Mouse (Mus musculus) heart, embryonic 13.5 days (tissue): Measurements from ENCODE around the gene Bche. TPM values are rescaled to one million over a fixed set of nuclear protein-coding genes. Genes with fewer than 3 reads are reported as not detected.

Experiments
- ATAC-seq: fragments of 200-750 bp; cut with Nextera tagmentation; 2 replicates; pipeline ENCODE4 v1.8.0; 2017; ENCODE audit warnings: moderate TSS enrichment; ENCODE audit not compliant: insufficient number of reproducible peaks, low FRiP score, low TSS enrichment; ENCODE audit errors: extremely low read depth
- H3K27ac ChIP-seq: fragments of 300-500 bp; sonication (generic); replicated peaks from 2 replicates; pipeline ENCODE4 v1.5.1; 2015; ENCODE audit warnings: moderate library complexity, mild to moderate bottlenecking, inconsistent platforms
- H3K27me3 ChIP-seq: fragments of 300-500 bp; sonication (generic); replicated peaks from 2 replicates; pipeline ENCODE4 v1.6.1; 2015; ENCODE audit warnings: mild to moderate bottlenecking, inconsistent platforms
- H3K36me3 ChIP-seq: fragments of 300-500 bp; sonication (generic); 2 replicates; pipeline ENCODE4 v1.6.1; 2015; ENCODE audit warnings: mild to moderate bottlenecking, inconsistent platforms
- H3K4me1 ChIP-seq: fragments of 300-500 bp; sonication (generic); 2 replicates; pipeline ENCODE4 v1.6.1; 2015; ENCODE audit warnings: inconsistent platforms
- H3K4me2 ChIP-seq: fragments of 300-500 bp; sonication (generic); 2 replicates; pipeline ENCODE4 v1.6.1; 2015; ENCODE audit warnings: inconsistent platforms, mild to moderate bottlenecking, moderate library complexity
- H3K4me3 ChIP-seq: fragments of 300-500 bp; sonication (generic); 2 replicates; pipeline ENCODE4 v1.5.1; 2015; ENCODE audit warnings: moderate library complexity, mild to moderate bottlenecking, inconsistent platforms
- H3K9ac ChIP-seq: fragments of 300-500 bp; sonication (generic); 2 replicates; pipeline ENCODE4 v1.6.1; 2015; ENCODE audit warnings: inconsistent platforms, mild to moderate bottlenecking, moderate library complexity
- H3K9me3 ChIP-seq: fragments of 300-500 bp; sonication (generic); 2 replicates; pipeline ENCODE4 v1.6.1; 2016; ENCODE audit warnings: inconsistent platforms
- WGBS: fragments of 180-500 bp; shearing (Covaris S2); methylation state at CpG from one replicate; pipeline ENCODE4 v1.1.7; 2015; ENCODE audit warnings: mixed read lengths; 5-methylcytosine and 5-hydroxymethylcytosine counted together
- polyA plus RNA-seq: library from polyadenylated mRNA; unstranded; fragments of >200 nt; fragmentation: Nextera tagmentation; extraction: Ambion mirVana; gene quantifications from 2 replicates; pipeline ENCODE4 v1.2.1, GENCODE M21; 2015

Bche gene
- 15.4 and 16.2 TPM in 2 replicates for polyA plus RNA-seq

- 16% methylated on average over 10 of the region's 10 CpGs for WGBS
- peak within 1 kb of the TSS; percentile 77 for H3K27ac ChIP-seq
- no peak for ATAC-seq
- H3K36me3 ChIP-seq, result no peaks in the 10 kb centered on the region
- peak within 1 kb of the TSS; percentile 80 for H3K9ac ChIP-seq
- H3K4me1 ChIP-seq, result no peaks in the 10 kb centered on the region
- peak within 1 kb of the TSS; percentile 70 for H3K4me2 ChIP-seq
- H3K27me3 ChIP-seq, result no peaks in the 10 kb centered on the region
- H3K4me3 ChIP-seq, result peak within 1 kb of the TSS; percentile 61
- H3K9me3 ChIP-seq, result no peaks in the 10 kb centered on the region
Observed at GRCm38 (mm10) chr3:73708410-73708714, at the start of gene Bche. Bche (minus strand) TSS chr3:73708415.

- H3K27ac ChIP-seq, result no peak overlapping the region
- no peak overlapping the region for H3K4me2 ChIP-seq
- H3K4me1 ChIP-seq, result no peaks in the 10 kb centered on the region
- no peak overlapping the region for H3K4me3 ChIP-seq
- no peaks in the 10 kb centered on the region for H3K27me3 ChIP-seq
- no peaks in the 10 kb centered on the region for H3K36me3 ChIP-seq
- no peak overlapping the region for H3K9ac ChIP-seq
- no peaks in the 10 kb centered on the region for H3K9me3 ChIP-seq
- ATAC-seq, result no peak
Observed at GRCm38 (mm10) chr3:73741998-73742397, 33.8 kb upstream of the Bche start.

- Histone ChIP-seq H3K36me3 (no peaks in the 10 kb centered on the region), H3K27ac (no peak overlapping the region), H3K27me3 (no peaks in the 10 kb centered on the region), H3K9me3 (no peaks in the 10 kb centered on the region), H3K4me2 (no peak overlapping the region), H3K4me3 (no peak overlapping the region), H3K4me1 (no peaks in the 10 kb centered on the region), H3K9ac (no peak overlapping the region)
- ATAC-seq, result no peak
- 39% methylated on average over 2 of the region's 2 CpGs for WGBS
Observed at GRCm38 (mm10) chr3:73731677-73732076, 23.5 kb upstream of the Bche start.

GRCm38 (mm10) chr3:73729511-73729910 lies 21.3 kb upstream of the Bche start:
- H3K4me1 ChIP-seq, result no peaks in the 10 kb centered on the region
- no peaks in the 10 kb centered on the region for H3K9me3 ChIP-seq
- H3K36me3 ChIP-seq, result no peaks in the 10 kb centered on the region
- ATAC-seq, result no peak
- WGBS, result 72% methylated on average over 5 of the region's 5 CpGs
- no peak overlapping the region for H3K27ac ChIP-seq
- no peak overlapping the region for H3K4me3 ChIP-seq
- H3K4me2 ChIP-seq, result no peak overlapping the region
- no peak overlapping the region for H3K9ac ChIP-seq
- H3K27me3 ChIP-seq, result no peaks in the 10 kb centered on the region

GRCm38 (mm10) chr3:73725711-73726110 lies 17.5 kb upstream of the Bche start:
- H3K27me3 ChIP-seq, result no peaks in the 10 kb centered on the region
- no peak overlapping the region for H3K4me3 ChIP-seq
- H3K9ac ChIP-seq, result no peak overlapping the region
- no peaks in the 10 kb centered on the region for H3K36me3 ChIP-seq
- no peak for ATAC-seq
- H3K4me2 ChIP-seq, result no peak overlapping the region
- no peaks in the 10 kb centered on the region for H3K9me3 ChIP-seq
- no peaks in the 10 kb centered on the region for H3K4me1 ChIP-seq
- H3K27ac ChIP-seq, result no peak overlapping the region

- 62% methylated on average over 1 of the region's 1 CpGs for WGBS
- no peak overlapping the region for H3K4me3 ChIP-seq
- H3K27me3 ChIP-seq, result no peaks in the 10 kb centered on the region
- H3K4me2 ChIP-seq, result no peak overlapping the region
- no peaks in the 10 kb centered on the region for H3K9me3 ChIP-seq
- no peaks in the 10 kb centered on the region for H3K36me3 ChIP-seq
- no peak overlapping the region for H3K27ac ChIP-seq
- H3K4me1 ChIP-seq, result no peaks in the 10 kb centered on the region
- H3K9ac ChIP-seq, result no peak overlapping the region
- no peak for ATAC-seq
Observed at GRCm38 (mm10) chr3:73724869-73725268, 16.7 kb upstream of the Bche start.

- H3K36me3 ChIP-seq, result no peaks in the 10 kb centered on the region
Observed at GRCm38 (mm10) chr3:73717610-73718284, 9.5 kb upstream of the Bche start.

GRCm38 (mm10) chr3:73709871-73710270 lies 1.7 kb upstream of the Bche start:
- Histone ChIP-seq H3K36me3 (no peaks in the 10 kb centered on the region), H3K4me2 (no peak overlapping the region), H3K4me3 (no peak overlapping the region), H3K4me1 (no peaks in the 10 kb centered on the region), H3K9me3 (no peaks in the 10 kb centered on the region), H3K27ac (no peak overlapping the region), H3K27me3 (no peaks in the 10 kb centered on the region), H3K9ac (no peak overlapping the region)
- 67% methylated on average over 8 of the region's 8 CpGs for WGBS
- ATAC-seq, result no peak

More at GRCm38 (mm10) chr3:73717610-73718284, 9.5 kb upstream of the Bche start:
- no peak overlapping the region for H3K4me3 ChIP-seq
- no peaks in the 10 kb centered on the region for H3K9me3 ChIP-seq
- no peak overlapping the region for H3K9ac ChIP-seq
- no peak for ATAC-seq
- H3K4me1 ChIP-seq, result no peaks in the 10 kb centered on the region
- no peak overlapping the region for H3K4me2 ChIP-seq
- no peaks in the 10 kb centered on the region for H3K27me3 ChIP-seq
- H3K27ac ChIP-seq, result no peak overlapping the region
- WGBS, result 88% methylated on average over 1 of the region's 1 CpGs

- ATAC-seq, result peak; percentile 63; the same call in 1 of the 2 replicates
- WGBS, result 17% methylated on average over 20 of the region's 20 CpGs
- Histone ChIP-seq H3K4me2 (peak overlapping the region; percentile 70), H3K4me1 (no peaks in the 10 kb centered on the region), H3K27ac (peak overlapping the region; percentile 77), H3K9me3 (no peaks in the 10 kb centered on the region), H3K9ac (peak overlapping the region; percentile 80), H3K36me3 (no peaks in the 10 kb centered on the region), H3K4me3 (peak overlapping the region; percentile 61), H3K27me3 (no peaks in the 10 kb centered on the region)
Observed at GRCm38 (mm10) chr3:73707461-73708409, 480 bp downstream of the Bche start.

GRCm38 (mm10) chr3:73706544-73706943 lies 1.7 kb downstream of the Bche start:
- no peak overlapping the region for H3K9ac ChIP-seq
- no peaks in the 10 kb centered on the region for H3K9me3 ChIP-seq
- 29% methylated on average over 1 of the region's 1 CpGs for WGBS
- H3K36me3 ChIP-seq, result no peaks in the 10 kb centered on the region
- ATAC-seq, result no peak
- H3K4me3 ChIP-seq, result no peak overlapping the region
- peaks cover 3% of the 10 kb centered on the region; the same call in 1 of the 2 replicates for H3K4me1 ChIP-seq
- H3K4me2 ChIP-seq, result no peak overlapping the region
- H3K27me3 ChIP-seq, result no peaks in the 10 kb centered on the region
- no peak overlapping the region for H3K27ac ChIP-seq

- WGBS, result 57% methylated on average over 1 of the region's 1 CpGs
- Histone ChIP-seq H3K27ac (no peak overlapping the region), H3K4me3 (no peak overlapping the region), H3K9me3 (no peaks in the 10 kb centered on the region), H3K9ac (no peak overlapping the region), H3K27me3 (no peaks in the 10 kb centered on the region), H3K4me1 (peaks cover 3% of the 10 kb centered on the region; the same call in 1 of the 2 replicates), H3K4me2 (no peak overlapping the region), H3K36me3 (no peaks in the 10 kb centered on the region)
- no peak for ATAC-seq
Observed at GRCm38 (mm10) chr3:73698889-73699288, 9.3 kb downstream of the Bche start.
